Mouse (Mus musculus) layer of hippocampus, postnatal 36 days (tissue): ENCODE data around the gene Ltc4s. TPM values are rescaled to one million over a fixed set of nuclear protein-coding genes. Genes with fewer than 3 reads are reported as not detected.

Experiments used
- DNase-seq, 2 experiments: peaks; one replicate each; pipeline ENCODE4 v3.0.0; 2022
- total RNA-seq, 2 experiments: library from RNA; stranded (reverse); gene quantifications; 2 replicates each; pipeline ENCODE4 v1.2.3; 2021

Ltc4s gene
- total RNA-seq, 2 experiments from 2014 or later, result 5.1 to 8.7 TPM

GRCm38 (mm10) chr11:50245269-50245668 is 6.9 kb upstream of the Ltc4s start:
- no peak for DNase-seq

DNA sequence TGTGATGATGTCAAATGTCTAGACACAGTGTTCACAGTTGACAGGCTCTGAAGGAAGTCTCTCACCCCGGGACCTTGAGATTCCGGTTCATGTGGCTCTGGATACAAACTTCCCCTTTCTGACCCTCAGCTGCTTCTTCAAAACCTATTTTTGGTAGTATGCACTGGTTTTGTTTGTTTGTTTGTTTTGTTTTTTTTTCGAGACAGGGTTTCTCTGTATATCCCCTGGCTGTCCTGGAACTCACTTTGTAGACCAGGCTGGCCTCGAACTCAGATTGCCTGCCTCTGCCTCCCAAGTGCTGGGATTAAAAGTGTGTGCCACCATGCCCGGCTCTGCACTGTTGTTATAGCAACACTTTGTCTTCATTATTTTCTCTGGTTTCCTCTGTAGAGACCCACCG is 5.5 kb upstream of the Ltc4s start:
- DNase-seq, result no peak

- no peak for DNase-seq
Observed at GRCm38 (mm10) chr11:50240235-50240911, 2.0 kb upstream of the Ltc4s start.

DNA sequence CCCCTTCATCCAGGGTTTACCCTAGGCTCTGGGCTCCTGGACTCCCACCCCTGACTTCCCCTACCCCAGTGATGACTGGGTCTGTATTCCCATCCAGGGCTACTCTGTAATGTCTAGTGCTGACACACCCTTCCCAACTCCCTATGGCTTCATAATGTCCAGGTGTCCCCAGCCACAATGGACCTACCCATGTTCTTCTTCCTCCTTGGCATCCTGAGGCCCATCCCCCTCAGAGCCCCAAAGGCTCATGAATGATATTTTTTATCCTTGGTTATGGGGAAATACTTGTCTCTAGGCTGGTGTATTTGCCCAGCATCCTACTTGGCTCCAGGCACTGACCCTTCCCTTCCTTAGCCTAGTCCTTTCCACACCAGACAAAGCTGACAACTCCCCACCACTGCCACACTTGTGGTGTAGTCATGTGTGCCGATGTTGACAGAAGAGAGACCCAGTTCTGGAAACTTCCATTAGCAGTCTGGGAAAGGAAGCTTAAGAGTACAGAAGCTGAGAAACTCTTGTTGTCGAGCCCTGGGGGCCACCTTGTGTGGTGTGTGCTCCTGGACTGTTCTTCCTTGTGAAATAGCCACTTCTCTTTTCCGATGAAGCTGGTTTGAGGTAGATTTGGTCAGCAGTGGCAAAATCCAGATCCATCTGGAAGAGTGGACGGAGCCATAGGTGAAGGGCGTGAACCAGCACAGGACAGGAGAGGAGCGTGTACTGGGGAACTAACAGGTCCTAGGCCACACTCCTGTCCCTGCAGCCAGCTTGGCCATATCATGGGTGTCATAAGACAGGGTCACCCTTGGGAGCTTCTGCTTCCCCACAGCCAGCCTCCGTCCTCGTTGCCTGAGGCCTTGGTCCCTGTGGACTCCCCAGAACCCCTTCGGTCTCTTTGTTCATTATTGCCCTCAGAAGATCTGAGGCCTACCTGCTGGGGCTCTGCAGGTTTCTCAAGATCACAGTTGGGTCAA is 690 bp upstream of the Ltc4s start:
- no peak for DNase-seq

- DNase-seq, result no peak
Observed at GRCm38 (mm10) chr11:50236937-50237835, 1.2 kb downstream of the Ltc4s start.

- peak; percentile 76 to 78 for DNase-seq
Observed at GRCm38 (mm10) chr11:50236540-50236936, 1.9 kb downstream of the Ltc4s start.

GRCm38 (mm10) chr11:50234606-50235005 is 3.8 kb downstream of the Ltc4s start:
- no peak for DNase-seq

GRCm38 (mm10) chr11:50233993-50234392 is 4.4 kb downstream of the Ltc4s start:
- no peak for DNase-seq

- DNase-seq, result no peak
Observed at GRCm38 (mm10) chr11:50233022-50233421, 5.4 kb downstream of the Ltc4s start.

DNA sequence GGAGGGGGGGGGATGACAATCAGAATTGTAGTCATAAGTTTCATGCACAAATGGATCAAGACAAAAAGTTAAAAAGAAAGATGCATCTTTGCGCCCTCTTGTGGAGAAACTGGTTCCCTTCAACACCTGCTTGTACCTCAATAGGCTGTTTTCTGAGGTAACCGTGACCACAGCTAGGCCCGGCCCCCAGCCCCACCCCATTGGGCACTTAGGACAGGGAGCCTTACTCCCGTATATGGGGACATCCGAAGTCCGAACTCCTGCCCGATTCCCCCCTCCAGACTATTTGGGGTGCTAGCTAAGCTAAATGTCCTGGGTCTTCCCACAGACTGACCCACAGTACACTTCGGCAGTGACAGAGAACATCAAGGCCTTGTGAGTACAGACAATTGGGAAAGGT is 7.0 kb downstream of the Ltc4s start:
- DNase-seq, result no peak

- no peak for DNase-seq
Observed at GRCm38 (mm10) chr11:50230481-50231304, 7.7 kb downstream of the Ltc4s start.

DNA sequence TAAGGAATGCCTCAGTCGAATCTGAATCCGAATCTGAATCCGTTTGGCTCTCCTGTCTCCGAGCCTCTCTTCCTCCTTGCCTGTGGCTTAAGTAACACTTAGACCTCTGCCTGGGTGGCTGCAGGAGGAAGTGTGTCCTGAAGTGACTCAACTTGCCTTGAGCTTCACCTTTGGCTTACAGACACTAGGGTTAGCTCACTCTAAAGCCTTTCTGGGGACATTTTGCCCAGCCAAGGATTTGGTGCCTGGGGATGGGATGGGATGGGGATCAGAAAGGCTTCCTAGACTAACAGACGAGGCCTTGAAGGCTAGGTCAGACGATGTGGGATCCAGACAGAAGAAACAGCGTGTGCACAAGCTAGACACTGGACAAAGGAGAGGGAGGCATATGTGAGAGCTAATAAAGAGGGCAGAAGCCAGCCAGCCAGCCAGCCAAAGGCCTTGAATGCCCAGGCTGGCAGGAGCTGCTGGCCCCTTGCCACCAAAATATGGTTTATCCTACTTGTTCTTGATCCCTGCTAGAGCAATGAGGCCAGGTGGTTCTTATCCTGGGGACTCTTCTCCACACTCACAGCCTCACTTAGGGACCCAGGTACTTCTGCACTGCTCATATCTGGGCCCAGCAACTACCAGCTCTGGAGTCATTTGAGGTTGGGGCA is 9.0 kb downstream of the Ltc4s start:
- DNase-seq, result no peak

- DNase-seq, result no peak
Observed at GRCm38 (mm10) chr11:50228772-50229171, 9.6 kb downstream of the Ltc4s start.

GRCm38 (mm10) chr11:50227736-50228135 is 10.7 kb downstream of the Ltc4s start:
- no peak for DNase-seq

GRCm38 (mm10) chr11:50227226-50227625 is 11.2 kb downstream of the Ltc4s start:
- no peak for DNase-seq

DNA sequence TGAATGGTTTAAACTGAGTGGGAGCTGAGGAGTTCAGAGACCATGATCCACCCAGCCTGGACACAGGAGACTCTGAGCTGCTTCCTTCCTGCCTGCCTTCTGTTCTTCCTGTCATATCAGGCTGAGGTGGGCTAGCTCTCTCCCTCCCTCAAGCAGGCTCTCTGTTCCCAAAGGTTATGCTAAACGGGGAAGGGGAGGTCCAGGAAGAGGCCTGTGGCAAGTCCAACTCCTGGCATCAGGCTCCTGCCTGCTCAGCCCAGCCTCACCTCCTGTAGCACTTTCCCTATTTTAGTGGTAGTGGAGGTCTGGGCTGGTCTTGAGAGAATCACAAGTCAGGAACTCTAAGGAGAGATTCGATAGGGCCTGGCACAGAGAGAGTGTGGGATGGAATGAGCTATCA is 12.0 kb downstream of the Ltc4s start:
- DNase-seq, result no peak

GRCm38 (mm10) chr11:50225611-50226378 is 12.6 kb downstream of the Ltc4s start:
- DNase-seq, result no peak

DNA sequence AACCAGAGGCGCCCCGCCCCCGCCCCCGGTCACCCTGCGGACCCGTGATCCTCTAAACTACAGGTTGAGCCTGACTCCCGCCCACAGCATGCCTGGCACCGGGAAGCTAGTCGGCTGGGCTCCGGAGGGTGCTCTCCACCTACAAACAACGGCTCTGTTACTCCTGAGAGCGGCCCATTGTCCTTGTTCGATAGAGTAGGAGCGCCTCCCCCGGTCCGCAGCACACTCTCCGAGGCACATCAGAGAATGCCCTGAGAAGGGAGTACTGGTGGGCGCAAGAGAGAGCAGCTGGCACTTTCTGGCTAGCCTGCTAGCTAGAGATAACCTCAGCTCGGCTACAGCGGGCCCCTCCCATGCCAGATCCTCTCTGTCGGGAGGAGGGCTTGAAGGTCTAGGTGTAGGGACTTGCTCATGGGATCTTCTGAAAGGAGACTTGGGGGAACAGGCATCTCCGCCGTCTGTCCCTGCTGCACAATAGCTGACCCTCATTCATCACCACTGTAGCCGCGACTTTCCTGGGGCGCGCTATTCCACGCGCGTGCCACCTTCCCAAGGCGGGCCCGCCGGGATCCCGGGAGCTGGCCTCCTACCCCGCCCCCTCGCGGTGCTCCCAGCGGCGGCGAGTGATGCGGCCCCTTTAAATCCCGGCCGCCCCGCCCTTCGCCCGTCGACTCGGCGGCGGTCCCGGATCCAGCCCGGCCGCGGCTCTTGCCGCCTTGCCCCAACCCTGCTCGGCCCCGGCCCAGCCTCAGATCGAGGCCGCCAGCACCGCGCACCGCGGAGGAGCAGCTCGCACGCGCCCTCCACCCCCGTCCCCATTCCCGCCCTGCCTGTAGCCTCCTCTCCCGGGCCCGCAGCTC is 13.5 kb downstream of the Ltc4s start:
- DNase-seq, result peak; percentile 87 to 89
